Mouse (Mus musculus) heart, embryonic 16.5 days (tissue): ENCODE data around the gene Cabp2. TPM values are rescaled to one million over a fixed set of nuclear protein-coding genes. Genes with fewer than 3 reads are reported as not detected.

Experiments
- ATAC-seq: fragments of 200-750 bp; cut with Nextera tagmentation; replicated peaks from 2 replicates; pipeline ENCODE4 v1.8.0; 2017; ENCODE audit warnings: moderate number of reproducible peaks; ENCODE audit not compliant: insufficient read depth, low FRiP score; ENCODE audit errors: extremely low read depth
- H3K27ac ChIP-seq: fragments of 300-500 bp; sonication (generic); 2 replicates; pipeline ENCODE4 v1.5.1; 2014; ENCODE audit warnings: mild to moderate bottlenecking, low read length, control low read depth, moderate library complexity
- H3K27me3 ChIP-seq: fragments of 300-500 bp; sonication (generic); 2 replicates; pipeline ENCODE4 v1.6.1; 2014; ENCODE audit warnings: low read length, mixed read lengths; ENCODE audit not compliant: control insufficient read depth, insufficient read depth
- H3K36me3 ChIP-seq: fragments of 300-500 bp; sonication (generic); 2 replicates; pipeline ENCODE4 v1.6.1; 2014; ENCODE audit not compliant: control insufficient read depth, insufficient read depth
- H3K4me1 ChIP-seq: fragments of 300-500 bp; sonication (generic); 2 replicates; pipeline ENCODE4 v1.6.1; 2014; ENCODE audit warnings: low read length, mixed read lengths; ENCODE audit not compliant: control insufficient read depth, insufficient read depth
- H3K4me2 ChIP-seq: fragments of 300-500 bp; sonication (generic); 2 replicates; pipeline ENCODE4 v1.6.1; 2014; ENCODE audit warnings: low read depth, mild to moderate bottlenecking, control low read depth, low read length
- H3K4me3 ChIP-seq: fragments of 300-500 bp; sonication (generic); 2 replicates; pipeline ENCODE4 v1.5.1; 2014; ENCODE audit warnings: mild to moderate bottlenecking, control low read depth, low read length
- H3K9ac ChIP-seq: fragments of 300-500 bp; sonication (generic); 2 replicates; pipeline ENCODE4 v1.6.1; 2014; ENCODE audit warnings: low read length, control low read depth
- H3K9me3 ChIP-seq: fragments of 300-500 bp; sonication (generic); replicated peaks from 2 replicates; pipeline ENCODE4 v1.6.1; 2016; ENCODE audit warnings: low read length; ENCODE audit not compliant: control insufficient read depth
- WGBS: fragments of 180-500 bp; shearing (Covaris S2); extraction: QIAGEN DNeasy Blood & Tissue Kit; methylation state at CpG from one replicate; pipeline ENCODE4 v1.1.7; 2014; 5-methylcytosine and 5-hydroxymethylcytosine counted together
- polyA plus RNA-seq: library from polyadenylated mRNA; unstranded; fragments of >200 nt; fragmentation: Nextera tagmentation; extraction: Ambion mirVana; gene quantifications from 2 replicates; pipeline ENCODE4 v1.2.1, GENCODE M21; 2015

Gene Cabp2
- polyA plus RNA-seq, 1 experiment from 2014 or later, result not detected

GRCm38 (mm10) chr19:4070756-4071155 is 10.6 kb upstream of the Cabp2 start:
- 76% methylated on average over 8 of the region's 8 CpGs for WGBS
- Histone ChIP-seq H3K27me3 (no peaks in the 10 kb centered on the region), H3K9ac (no peak overlapping the region), H3K4me3 (no peak overlapping the region), H3K27ac (no peak overlapping the region), H3K36me3 (no peaks in the 10 kb centered on the region), H3K4me2 (no peak overlapping the region), H3K4me1 (no peaks in the 10 kb centered on the region), H3K9me3 (no peaks in the 10 kb centered on the region)
- no peak for ATAC-seq

- Histone ChIP-seq H3K36me3 (no peaks in the 10 kb centered on the region), H3K4me2 (no peak overlapping the region), H3K9me3 (no peaks in the 10 kb centered on the region), H3K27ac (no peak overlapping the region), H3K27me3 (no peaks in the 10 kb centered on the region), H3K4me1 (no peaks in the 10 kb centered on the region), H3K4me3 (no peak overlapping the region), H3K9ac (no peak overlapping the region)
- no peak for ATAC-seq
- 88% methylated on average over 6 of the region's 6 CpGs for WGBS
These were observed 10.0 kb upstream of the Cabp2 start for GRCm38 (mm10) chr19:4071406-4071805.

GRCm38 (mm10) chr19:4072706-4073424 is 8.5 kb upstream of the Cabp2 start:
- Histone ChIP-seq H3K4me2 (no peak overlapping the region), H3K9me3 (no peaks in the 10 kb centered on the region), H3K4me3 (no peak overlapping the region), H3K36me3 (no peaks in the 10 kb centered on the region), H3K27ac (no peak overlapping the region), H3K9ac (no peak overlapping the region), H3K27me3 (no peaks in the 10 kb centered on the region), H3K4me1 (no peaks in the 10 kb centered on the region)
- ATAC-seq, result no peak
- 87% methylated on average over 6 of the region's 6 CpGs for WGBS

- no peak overlapping the region for H3K4me2 ChIP-seq
- H3K9me3 ChIP-seq, result no peaks in the 10 kb centered on the region
- 84% methylated on average over 1 of the region's 1 CpGs for WGBS
- no peaks in the 10 kb centered on the region for H3K4me1 ChIP-seq
- no peak for ATAC-seq
- H3K9ac ChIP-seq, result no peak overlapping the region
- no peak overlapping the region for H3K27ac ChIP-seq
- H3K4me3 ChIP-seq, result no peak overlapping the region
- H3K27me3 ChIP-seq, result no peaks in the 10 kb centered on the region
- no peaks in the 10 kb centered on the region for H3K36me3 ChIP-seq
These were observed 5.8 kb upstream of the Cabp2 start for GRCm38 (mm10) chr19:4075531-4075930.

- H3K4me2 ChIP-seq, result no peak overlapping the region
- H3K9me3 ChIP-seq, result no peaks in the 10 kb centered on the region
- no peak for ATAC-seq
- no peak overlapping the region for H3K9ac ChIP-seq
- no peaks in the 10 kb centered on the region for H3K27me3 ChIP-seq
- H3K4me3 ChIP-seq, result no peak overlapping the region
- H3K36me3 ChIP-seq, result no peaks in the 10 kb centered on the region
- 77% methylated on average over 1 of the region's 1 CpGs for WGBS
- H3K27ac ChIP-seq, result no peak overlapping the region
- H3K4me1 ChIP-seq, result no peaks in the 10 kb centered on the region
These were observed 1.8 kb upstream of the Cabp2 start for GRCm38 (mm10) chr19:4079594-4079993.

GRCm38 (mm10) chr19:4080511-4081009 is 818 bp upstream of the Cabp2 start:
- Histone ChIP-seq H3K4me3 (no peak overlapping the region), H3K27me3 (no peaks in the 10 kb centered on the region), H3K4me2 (no peak overlapping the region), H3K9ac (no peak overlapping the region), H3K27ac (no peak overlapping the region), H3K9me3 (no peaks in the 10 kb centered on the region), H3K36me3 (no peaks in the 10 kb centered on the region), H3K4me1 (no peaks in the 10 kb centered on the region)
- no peak for ATAC-seq
- 50% methylated on average over 8 of the region's 8 CpGs for WGBS

GRCm38 (mm10) chr19:4082219-4082965 is 1.0 kb downstream of the Cabp2 start:
- WGBS, result 77% methylated on average over 11 of the region's 11 CpGs
- no peak overlapping the region for H3K9ac ChIP-seq
- no peaks in the 10 kb centered on the region for H3K9me3 ChIP-seq
- ATAC-seq, result no peak
- H3K27me3 ChIP-seq, result no peaks in the 10 kb centered on the region
- H3K27ac ChIP-seq, result no peak overlapping the region
- H3K4me3 ChIP-seq, result no peak overlapping the region
- H3K4me2 ChIP-seq, result no peak overlapping the region
- H3K4me1 ChIP-seq, result peaks cover 6% of the 10 kb centered on the region
- H3K36me3 ChIP-seq, result no peaks in the 10 kb centered on the region

GRCm38 (mm10) chr19:4083316-4083715 is 1.9 kb downstream of the Cabp2 start:
- no peak overlapping the region for H3K4me2 ChIP-seq
- peaks cover 9% of the 10 kb centered on the region for H3K4me1 ChIP-seq
- 78% methylated on average over 7 of the region's 7 CpGs for WGBS
- no peaks in the 10 kb centered on the region for H3K27me3 ChIP-seq
- no peak overlapping the region for H3K9ac ChIP-seq
- H3K4me3 ChIP-seq, result no peak overlapping the region
- no peaks in the 10 kb centered on the region for H3K9me3 ChIP-seq
- no peak overlapping the region for H3K27ac ChIP-seq
- no peaks in the 10 kb centered on the region for H3K36me3 ChIP-seq
- ATAC-seq, result no peak

GRCm38 (mm10) chr19:4083826-4084225 is 2.4 kb downstream of the Cabp2 start:
- Histone ChIP-seq H3K27me3 (no peaks in the 10 kb centered on the region), H3K4me3 (no peak overlapping the region), H3K36me3 (no peaks in the 10 kb centered on the region), H3K4me1 (peaks cover 9% of the 10 kb centered on the region), H3K9me3 (no peaks in the 10 kb centered on the region), H3K4me2 (no peak overlapping the region), H3K9ac (no peak overlapping the region), H3K27ac (no peak overlapping the region)
- ATAC-seq, result no peak
- WGBS, result 32% methylated on average over 8 of the region's 8 CpGs
